Mouse (Mus musculus): ENCODE measurements around the gene Gm10320. TPM values are rescaled to one million over a fixed set of nuclear protein-coding genes. Genes with fewer than 3 reads are reported as not detected.

Gm10320 gene
- total RNA-seq (2015; ENCODE audit: low replicate concordance) (not detected in 2 replicates), total RNA-seq (2017; ENCODE audit: low replicate concordance) (0.45 TPM in 1 of 2 replicates, not detected in the other)

- no peak for ATAC-seq (replicated peaks; ENCODE audit: low FRiP score, poor library complexity, severe bottlenecking)
Observed at GRCm38 (mm10) chr13:98491909-98492308, at the start of gene Gm10320. TSS of gene Gm10320 (minus strand) at chr13:98492001.

GRCm38 (mm10) chr13:98541601-98542000 lies 49.8 kb upstream of the Gm10320 start:
- no peak for ATAC-seq (replicated peaks; ENCODE audit: low FRiP score, poor library complexity, severe bottlenecking)

- no peak for ATAC-seq (replicated peaks; ENCODE audit: low FRiP score, poor library complexity, severe bottlenecking)
Observed at GRCm38 (mm10) chr13:98540206-98540605, 48.4 kb upstream of the Gm10320 start.

GRCm38 (mm10) chr13:98539311-98539710 lies 47.5 kb upstream of the Gm10320 start:
- ATAC-seq (replicated peaks; ENCODE audit: low FRiP score, poor library complexity, severe bottlenecking), result no peak

- ATAC-seq (replicated peaks; ENCODE audit: low FRiP score, poor library complexity, severe bottlenecking), result no peak
Observed at GRCm38 (mm10) chr13:98538587-98538986, 46.8 kb upstream of the Gm10320 start.

GRCm38 (mm10) chr13:98534913-98535262 lies 43.1 kb upstream of the Gm10320 start:
- ATAC-seq (replicated peaks; ENCODE audit: low FRiP score, poor library complexity, severe bottlenecking), result no peak

- no peak for ATAC-seq (replicated peaks; ENCODE audit: low FRiP score, poor library complexity, severe bottlenecking)
Observed at GRCm38 (mm10) chr13:98534190-98534912, 42.5 kb upstream of the Gm10320 start.

GRCm38 (mm10) chr13:98533415-98533814 lies 41.6 kb upstream of the Gm10320 start:
- ATAC-seq (replicated peaks; ENCODE audit: low FRiP score, poor library complexity, severe bottlenecking), result no peak

- no peak for ATAC-seq (replicated peaks; ENCODE audit: low FRiP score, poor library complexity, severe bottlenecking)
Observed at GRCm38 (mm10) chr13:98532699-98533375, 41.0 kb upstream of the Gm10320 start.

GRCm38 (mm10) chr13:98531976-98532375 lies 40.2 kb upstream of the Gm10320 start:
- ATAC-seq (replicated peaks; ENCODE audit: low FRiP score, poor library complexity, severe bottlenecking), result no peak

- ATAC-seq (replicated peaks; ENCODE audit: low FRiP score, poor library complexity, severe bottlenecking), result no peak
Observed at GRCm38 (mm10) chr13:98531306-98531705, 39.5 kb upstream of the Gm10320 start.

- no peak for ATAC-seq (replicated peaks; ENCODE audit: low FRiP score, poor library complexity, severe bottlenecking)
Observed at GRCm38 (mm10) chr13:98523719-98524316, 32.0 kb upstream of the Gm10320 start.

- ATAC-seq (replicated peaks; ENCODE audit: low FRiP score, poor library complexity, severe bottlenecking), result no peak
Observed at GRCm38 (mm10) chr13:98518341-98518740, 26.5 kb upstream of the Gm10320 start.

GRCm38 (mm10) chr13:98517666-98518065 lies 25.9 kb upstream of the Gm10320 start:
- ATAC-seq (replicated peaks; ENCODE audit: low FRiP score, poor library complexity, severe bottlenecking), result no peak

- no peak for ATAC-seq (replicated peaks; ENCODE audit: low FRiP score, poor library complexity, severe bottlenecking)
Observed at GRCm38 (mm10) chr13:98516985-98517384, 25.2 kb upstream of the Gm10320 start.

- no peak for ATAC-seq (replicated peaks; ENCODE audit: low FRiP score, poor library complexity, severe bottlenecking)
Observed at GRCm38 (mm10) chr13:98512066-98512465, 20.3 kb upstream of the Gm10320 start.

- no peak for ATAC-seq (replicated peaks; ENCODE audit: low FRiP score, poor library complexity, severe bottlenecking)
Observed at GRCm38 (mm10) chr13:98507656-98508055, 15.9 kb upstream of the Gm10320 start.

- ATAC-seq (replicated peaks; ENCODE audit: low FRiP score, poor library complexity, severe bottlenecking), result no peak
Observed at GRCm38 (mm10) chr13:98506496-98506895, 14.7 kb upstream of the Gm10320 start.

GRCm38 (mm10) chr13:98505989-98506388 lies 14.2 kb upstream of the Gm10320 start:
- ATAC-seq (replicated peaks; ENCODE audit: low FRiP score, poor library complexity, severe bottlenecking), result no peak

GRCm38 (mm10) chr13:98505489-98505857 lies 13.7 kb upstream of the Gm10320 start:
- no peak for ATAC-seq (replicated peaks; ENCODE audit: low FRiP score, poor library complexity, severe bottlenecking)
